Mouse (Mus musculus) neural tube, embryonic 14.5 days (tissue): ENCODE data around the gene Nt5c2. TPM values are rescaled to one million over a fixed set of nuclear protein-coding genes. Genes with fewer than 3 reads are reported as not detected.

Source experiments
- ATAC-seq: fragments of 200-750 bp; cut with Nextera tagmentation; 2 replicates; pipeline ENCODE4 v1.8.0; 2017; ENCODE audit warnings: low read depth, mild to moderate bottlenecking, moderate TSS enrichment, moderate library complexity
- H3K27ac ChIP-seq: fragments of 300-500 bp; sonication (generic); 2 replicates; pipeline ENCODE4 v1.5.1; 2014; ENCODE audit warnings: low read depth, mild to moderate bottlenecking, control low read depth, low read length, moderate library complexity, mixed read lengths
- H3K27me3 ChIP-seq: fragments of 300-500 bp; sonication (generic); 2 replicates; pipeline ENCODE4 v1.6.1; 2014; ENCODE audit warnings: low read length; ENCODE audit not compliant: control insufficient read depth, insufficient read depth
- H3K36me3 ChIP-seq: fragments of 300-500 bp; sonication (generic); 2 replicates; pipeline ENCODE4 v1.6.1; 2014; ENCODE audit warnings: low read length, mixed read lengths; ENCODE audit not compliant: control insufficient read depth, insufficient read depth
- H3K4me1 ChIP-seq: fragments of 300-500 bp; sonication (generic); 2 replicates; pipeline ENCODE4 v1.6.1; 2014; ENCODE audit warnings: low read length; ENCODE audit not compliant: control insufficient read depth, insufficient read depth
- H3K4me2 ChIP-seq: fragments of 300-500 bp; sonication (generic); 2 replicates; pipeline ENCODE4 v1.6.1; 2014; ENCODE audit warnings: mild to moderate bottlenecking, low read depth, low read length, control low read depth
- H3K4me3 ChIP-seq: fragments of 300-500 bp; sonication (generic); 2 replicates; pipeline ENCODE4 v1.5.1; 2014; ENCODE audit warnings: low read depth, low read length, control low read depth, mixed read lengths
- H3K9ac ChIP-seq: fragments of 300-500 bp; sonication (generic); replicated peaks from 2 replicates; pipeline ENCODE4 v1.6.1; 2014; ENCODE audit warnings: low read depth, mild to moderate bottlenecking, control low read depth, low read length, mixed read lengths
- H3K9me3 ChIP-seq: fragments of 300-500 bp; sonication (generic); 2 replicates; pipeline ENCODE4 v1.6.1; 2016; ENCODE audit warnings: low read length; ENCODE audit not compliant: control insufficient read depth
- WGBS: fragments of 180-500 bp; shearing (Covaris S2); extraction: QIAGEN DNeasy Blood & Tissue Kit; methylation state at CpG from one replicate; pipeline ENCODE4 v1.1.7; 2014; 5-methylcytosine and 5-hydroxymethylcytosine counted together
- polyA plus RNA-seq: library from polyadenylated mRNA; unstranded; fragments of >200 nt; fragmentation: Nextera tagmentation; extraction: Ambion mirVana; gene quantifications from 2 replicates; pipeline ENCODE4 v1.2.1, GENCODE M21; 2014

Gene Nt5c2
- polyA plus RNA-seq, 1 experiment from 2014 or later = 80.3 TPM

- Histone ChIP-seq H3K27ac (no peak overlapping the region), H3K9me3 (no peaks in the 10 kb centered on the region), H3K4me1 (peaks cover 8% of the 10 kb centered on the region), H3K27me3 (no peaks in the 10 kb centered on the region), H3K4me2 (no peak overlapping the region), H3K36me3 (no peaks in the 10 kb centered on the region), H3K9ac (no peak overlapping the region), H3K4me3 (no peak overlapping the region)
- 43% methylated on average over 4 of the region's 4 CpGs for WGBS
- ATAC-seq = no peak
Observed at GRCm38 (mm10) chr19:46967861-46968260, 47.1 kb downstream of the Nt5c2 start.

- Histone ChIP-seq H3K27me3 (no peaks in the 10 kb centered on the region), H3K9ac (no peak overlapping the region), H3K4me1 (peaks cover 3% of the 10 kb centered on the region), H3K4me3 (no peak overlapping the region), H3K9me3 (no peaks in the 10 kb centered on the region), H3K27ac (no peak overlapping the region), H3K4me2 (no peak overlapping the region), H3K36me3 (no peaks in the 10 kb centered on the region)
- ATAC-seq = no peak
- 95% methylated on average over 6 of the region's 6 CpGs for WGBS
Observed at GRCm38 (mm10) chr19:46966330-46966729, 48.6 kb downstream of the Nt5c2 start.

- Histone ChIP-seq H3K4me1 (peaks cover 4% of the 10 kb centered on the region; the same call in 1 of the 2 replicates), H3K4me2 (no peak overlapping the region), H3K36me3 (no peaks in the 10 kb centered on the region), H3K9ac (no peak overlapping the region), H3K9me3 (no peaks in the 10 kb centered on the region), H3K4me3 (no peak overlapping the region), H3K27ac (no peak overlapping the region), H3K27me3 (no peaks in the 10 kb centered on the region)
- ATAC-seq = no peak
Observed at GRCm38 (mm10) chr19:46965496-46965895, 49.5 kb downstream of the Nt5c2 start.

- H3K4me2 ChIP-seq = no peak overlapping the region
- WGBS = 68% methylated on average over 9 of the region's 9 CpGs
- no peak overlapping the region for H3K4me3 ChIP-seq
- no peak for ATAC-seq
- H3K9ac ChIP-seq = no peak overlapping the region
- H3K9me3 ChIP-seq = no peaks in the 10 kb centered on the region
- H3K27me3 ChIP-seq = no peaks in the 10 kb centered on the region
- no peak overlapping the region for H3K27ac ChIP-seq
- no peaks in the 10 kb centered on the region for H3K36me3 ChIP-seq
- peaks cover 14% of the 10 kb centered on the region; the same call in 1 of the 2 replicates for H3K4me1 ChIP-seq
Observed at GRCm38 (mm10) chr19:46964353-46964752, 50.6 kb downstream of the Nt5c2 start.

GRCm38 (mm10) chr19:46963440-46963839 is 51.5 kb downstream of the Nt5c2 start:
- Histone ChIP-seq H3K4me2 (no peak overlapping the region), H3K4me1 (peaks cover 14% of the 10 kb centered on the region; the same call in 1 of the 2 replicates), H3K27me3 (no peaks in the 10 kb centered on the region), H3K9ac (no peak overlapping the region), H3K36me3 (no peaks in the 10 kb centered on the region), H3K4me3 (no peak overlapping the region), H3K27ac (no peak overlapping the region), H3K9me3 (no peaks in the 10 kb centered on the region)
- no peak for ATAC-seq

GRCm38 (mm10) chr19:46962841-46963240 is 52.1 kb downstream of the Nt5c2 start:
- Histone ChIP-seq H3K27ac (no peak overlapping the region; the same call in 1 of the 2 replicates), H3K27me3 (no peaks in the 10 kb centered on the region), H3K4me1 (peaks cover 17% of the 10 kb centered on the region; the same call in 1 of the 2 replicates), H3K4me3 (peak overlapping the region; percentile 67), H3K4me2 (peak overlapping the region; percentile 77), H3K36me3 (no peaks in the 10 kb centered on the region), H3K9me3 (no peaks in the 10 kb centered on the region), H3K9ac (no peak overlapping the region)
- ATAC-seq = no peak
- 33% methylated on average over 7 of the region's 7 CpGs for WGBS

GRCm38 (mm10) chr19:46962171-46962772 is 52.7 kb downstream of the Nt5c2 start:
- H3K36me3 ChIP-seq = no peaks in the 10 kb centered on the region
- peaks cover 17% of the 10 kb centered on the region; the same call in 1 of the 2 replicates for H3K4me1 ChIP-seq
- ATAC-seq = peak; percentile 94
- peak overlapping the region; percentile 77 for H3K4me2 ChIP-seq
- WGBS = under 1% methylated on average over 30 of the region's 54 CpGs
- H3K27me3 ChIP-seq = no peaks in the 10 kb centered on the region
- H3K9ac ChIP-seq = peak overlapping the region; percentile 92
- no peaks in the 10 kb centered on the region for H3K9me3 ChIP-seq
- peak overlapping the region; percentile 67 for H3K4me3 ChIP-seq
- H3K27ac ChIP-seq = peak overlapping the region; percentile 99

- no peaks in the 10 kb centered on the region for H3K9me3 ChIP-seq
- peak overlapping the region; percentile 99 for H3K27ac ChIP-seq
- H3K27me3 ChIP-seq = no peaks in the 10 kb centered on the region
- H3K4me1 ChIP-seq = peaks cover 17% of the 10 kb centered on the region; the same call in 1 of the 2 replicates
- under 1% methylated on average over 32 of the region's 36 CpGs for WGBS
- no peaks in the 10 kb centered on the region for H3K36me3 ChIP-seq
- H3K4me3 ChIP-seq = peak overlapping the region; percentile 67
- ATAC-seq = peak; percentile 93
- peak overlapping the region; percentile 92 for H3K9ac ChIP-seq
- H3K4me2 ChIP-seq = peak overlapping the region; percentile 77
Observed at GRCm38 (mm10) chr19:46961652-46962051, 53.3 kb downstream of the Nt5c2 start.

- 2% methylated on average over 22 of the region's 22 CpGs for WGBS
- ATAC-seq = no peak
- peak overlapping the region; percentile 92 for H3K9ac ChIP-seq
Observed at GRCm38 (mm10) chr19:46961047-46961651, 53.8 kb downstream of the Nt5c2 start.

More at GRCm38 (mm10) chr19:46961047-46961651, 53.8 kb downstream of the Nt5c2 start:
- Histone ChIP-seq H3K9me3 (no peaks in the 10 kb centered on the region), H3K27ac (peak overlapping the region; percentile 99), H3K4me1 (peaks cover 17% of the 10 kb centered on the region; the same call in 1 of the 2 replicates), H3K4me2 (peak overlapping the region; percentile 77), H3K36me3 (no peaks in the 10 kb centered on the region), H3K27me3 (no peaks in the 10 kb centered on the region), H3K4me3 (peak overlapping the region; percentile 67)
